Mouse (Mus musculus) spleen, adult 2 months (tissue): ENCODE measurements around the gene Abtb1. TPM values are rescaled to one million over a fixed set of nuclear protein-coding genes. Genes with fewer than 3 reads are reported as not detected.

ENCODE experiments used
- DNase-seq, 2 experiments: peaks; one replicate each; pipeline versions ENCODE4 v3.0.0 to v3.0.0-alpha.2; 2012 to 2021; ENCODE audit warnings: low spot score in 2 of 2, low read depth in 1 of 2
- H3K27ac ChIP-seq: fragments of 200-500 bp; 2 replicates; pipeline ENCODE4 v1.5.1; 2012; ENCODE audit warnings: low read length, inconsistent platforms; ENCODE audit not compliant: insufficient read depth
- H3K27me3 ChIP-seq: fragments of 200-500 bp; 2 replicates; pipeline ENCODE4 v1.6.1; 2012; ENCODE audit warnings: mild to moderate bottlenecking, moderate library complexity, low read length, inconsistent platforms; ENCODE audit not compliant: control insufficient read depth, insufficient read depth
- H3K36me3 ChIP-seq: fragments of 200-500 bp; 2 replicates; pipeline ENCODE4 v1.6.1; 2012; ENCODE audit warnings: mild to moderate bottlenecking, low read length, inconsistent platforms; ENCODE audit not compliant: control insufficient read depth, insufficient read depth
- H3K4me1 ChIP-seq: fragments of 200-500 bp; 2 replicates; pipeline ENCODE4 v1.6.1; 2011; ENCODE audit warnings: inconsistent platforms; ENCODE audit not compliant: control insufficient read depth, insufficient read depth, insufficient read length
- H3K4me3 ChIP-seq: fragments of 200-500 bp; 2 replicates; pipeline ENCODE4 v1.5.1; 2011; ENCODE audit warnings: mild to moderate bottlenecking, inconsistent platforms; ENCODE audit not compliant: insufficient read depth, insufficient read length; ENCODE audit errors: extremely low read depth
- CTCF ChIP-seq: fragments of 200-500 bp; IDR thresholded peaks from 2 replicates; pipeline ENCODE4 v1.5.1; 2011; ENCODE audit warnings: mild to moderate bottlenecking, inconsistent platforms; ENCODE audit not compliant: insufficient read depth, insufficient read length, insufficient replicate concordance; ENCODE audit errors: extremely low read depth
- POLR2A ChIP-seq: fragments of 200-500 bp; IDR thresholded peaks from 2 replicates; pipeline ENCODE4 v1.6.1; 2011; ENCODE audit warnings: low read depth, low read length, inconsistent platforms
- WGBS: fragments of 180-500 bp; shearing (Covaris S2); methylation state at CpG from one replicate; pipeline ENCODE4 v1.1.7; 2018; 5-methylcytosine and 5-hydroxymethylcytosine counted together
- polyA plus RNA-seq: library from polyadenylated mRNA; depleted of rRNA; stranded (reverse); fragments of >200 nt; gene quantifications from 2 replicates; pipeline ENCODE4 v1.2.3, GENCODE M21; 2012

The Abtb1 gene
- polyA plus RNA-seq, 1 experiment = 80.8 TPM

DNA sequence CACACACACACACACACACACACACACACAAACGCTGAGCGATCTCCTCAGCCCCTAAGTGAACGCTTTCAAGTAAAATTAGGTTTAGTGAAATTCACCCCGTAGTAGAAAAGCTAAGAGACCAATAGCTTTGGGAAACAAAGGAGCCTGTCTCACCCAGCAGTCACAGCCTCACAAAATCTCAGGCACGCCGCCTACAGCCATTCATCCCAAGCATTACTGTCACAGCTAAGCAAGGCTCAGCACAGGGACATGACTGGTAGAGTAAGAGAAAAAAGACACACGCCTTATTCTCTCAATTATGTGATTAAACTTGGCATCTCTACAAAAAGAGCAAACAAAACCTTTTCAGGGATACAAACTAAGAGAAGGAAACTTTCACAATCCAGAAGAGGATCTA lies 39.5 kb upstream of the Abtb1 start:
- peaks cover 23% of the 10 kb centered on the region for H3K36me3 ChIP-seq
- no peak for DNase-seq
- H3K4me1 ChIP-seq = no peaks in the 10 kb centered on the region
- no peak overlapping the region for H3K27ac ChIP-seq
- 94% methylated on average over 7 of the region's 7 CpGs for WGBS
- H3K4me3 ChIP-seq = no peak overlapping the region
- TF ChIP-seq CTCF = no peak
- TF ChIP-seq POLR2A = no peak
- no peaks in the 10 kb centered on the region for H3K27me3 ChIP-seq

DNA sequence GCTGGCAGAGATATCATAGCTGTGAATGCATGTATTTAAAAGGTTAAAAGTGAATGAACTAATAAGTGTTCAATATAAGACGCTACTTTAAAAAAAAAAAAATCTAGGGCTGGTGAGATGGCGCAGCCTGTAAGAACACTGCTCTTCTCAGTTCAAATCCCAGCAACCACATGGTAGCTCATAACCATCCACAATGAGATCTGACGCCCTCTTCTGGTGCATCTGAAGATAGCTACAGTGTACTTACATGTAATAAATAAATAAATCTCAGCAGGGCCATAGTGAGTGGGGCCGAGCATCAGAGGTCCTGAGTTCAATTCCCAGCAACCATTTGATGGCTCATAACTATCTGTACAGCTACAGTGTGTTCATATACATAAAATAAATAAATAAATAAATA lies 37.7 kb upstream of the Abtb1 start:
- peaks cover 2% of the 10 kb centered on the region for H3K4me1 ChIP-seq
- no peak overlapping the region for H3K4me3 ChIP-seq
- DNase-seq = no peak
- WGBS = 75% methylated on average over 4 of the region's 4 CpGs
- peaks cover 11% of the 10 kb centered on the region for H3K36me3 ChIP-seq
- no peak overlapping the region for H3K27ac ChIP-seq
- TF ChIP-seq POLR2A (no peak), CTCF (no peak)
- peaks cover 7% of the 10 kb centered on the region; the same call in 1 of the 2 replicates for H3K27me3 ChIP-seq

DNA sequence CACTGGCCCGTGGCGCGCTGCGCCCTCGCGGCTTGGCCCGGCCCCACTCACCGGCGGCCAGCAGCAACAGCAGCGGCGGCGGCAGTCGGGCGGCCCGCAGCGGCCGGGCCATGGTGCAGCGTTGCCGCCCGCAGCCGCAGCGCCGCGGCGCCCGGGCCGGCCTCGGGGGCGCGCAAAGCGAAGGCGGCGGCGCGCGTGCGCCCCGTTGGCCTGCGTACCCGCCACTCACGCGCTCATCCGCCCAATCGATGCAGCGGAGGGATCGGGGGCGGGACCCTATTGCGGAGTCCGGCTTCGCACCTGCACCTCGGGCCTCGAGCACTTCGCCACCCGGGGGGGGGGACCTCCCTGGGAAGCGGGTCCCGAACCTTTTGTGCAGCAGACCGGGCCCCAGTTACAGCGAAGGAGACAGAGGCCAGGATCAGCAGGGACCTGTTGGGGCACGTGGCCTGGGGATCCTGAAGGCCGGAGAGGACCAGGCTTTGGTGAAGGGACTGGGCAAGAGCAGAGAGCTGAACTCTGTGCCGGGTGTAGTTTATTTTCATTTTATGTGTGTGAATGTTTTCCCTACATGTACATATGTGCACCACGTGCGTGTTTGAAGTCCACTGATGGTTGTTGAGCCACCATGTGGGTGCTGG lies 33.2 kb upstream of the Abtb1 start, which contains the start of gene Podxl2:
Gene Podxl2 (minus strand): TSS at position 177 of the 641 bp plus-strand sequence.
- peaks cover 15% of the 10 kb centered on the region for H3K27me3 ChIP-seq
- WGBS = 6% methylated on average over 60 of the region's 63 CpGs

DNA sequence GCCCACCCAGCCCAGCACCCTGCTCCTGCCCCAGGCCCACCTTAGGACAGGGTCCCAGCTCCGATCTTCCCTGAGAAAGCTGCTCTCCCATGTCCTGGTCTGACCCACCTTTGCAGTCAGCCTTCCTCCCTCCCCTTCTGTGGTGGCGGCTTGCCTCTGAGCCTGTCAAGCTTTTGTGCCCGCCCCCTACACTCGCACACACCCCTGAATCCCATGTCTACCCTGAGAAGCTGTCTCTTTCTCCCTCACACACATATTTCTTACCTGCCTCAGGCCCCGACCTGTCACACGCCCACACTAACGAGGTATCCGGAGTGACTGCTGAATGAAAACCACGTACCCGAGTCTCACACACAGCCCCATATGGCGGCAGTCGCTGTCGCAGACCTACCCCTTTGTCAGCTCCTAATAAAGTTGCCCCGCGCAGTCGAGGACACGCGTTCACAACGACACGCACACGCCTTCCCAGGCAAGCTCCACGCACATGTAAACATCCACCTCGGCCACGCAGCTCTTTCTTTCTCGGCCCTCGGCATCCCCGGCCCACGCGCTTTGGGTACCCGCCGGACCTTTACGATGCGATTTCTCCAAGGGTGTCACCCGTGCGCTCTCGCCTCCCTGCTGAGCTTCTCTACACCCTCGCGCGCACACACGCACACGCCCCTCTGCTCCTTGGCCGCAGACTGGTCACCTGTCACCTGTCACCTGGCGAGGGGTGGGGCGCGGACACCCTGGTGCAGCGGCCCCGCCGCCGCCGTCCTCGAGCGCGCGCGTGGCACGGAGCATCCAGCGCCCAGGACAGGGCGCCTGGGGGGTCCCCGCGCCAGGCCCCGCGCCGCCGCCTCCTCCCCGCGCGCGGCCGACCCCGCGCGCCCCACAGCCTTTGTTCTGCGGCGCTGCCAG lies 32.4 kb upstream of the Abtb1 start:
- Histone ChIP-seq H3K27me3 (peaks cover 15% of the 10 kb centered on the region), H3K36me3 (no peaks in the 10 kb centered on the region), H3K27ac (no peak overlapping the region), H3K4me1 (peaks cover 5% of the 10 kb centered on the region), H3K4me3 (peak overlapping the region; percentile 33)
- no peak for DNase-seq
- no peak for TF ChIP-seq POLR2A
- no peak for TF ChIP-seq CTCF
- 16% methylated on average over 73 of the region's 74 CpGs for WGBS

More for the DNA sequence above, 33.2 kb upstream of the Abtb1 start, which contains the start of gene Podxl2:
- H3K4me1 ChIP-seq = peaks cover 5% of the 10 kb centered on the region
- H3K36me3 ChIP-seq = no peaks in the 10 kb centered on the region
- no peak within 1 kb of the TSS for H3K27ac ChIP-seq
- no peak for TF ChIP-seq POLR2A
- no peak for TF ChIP-seq CTCF
- DNase-seq = no peak
- H3K4me3 ChIP-seq = peak within 1 kb of the TSS; percentile 33

DNA sequence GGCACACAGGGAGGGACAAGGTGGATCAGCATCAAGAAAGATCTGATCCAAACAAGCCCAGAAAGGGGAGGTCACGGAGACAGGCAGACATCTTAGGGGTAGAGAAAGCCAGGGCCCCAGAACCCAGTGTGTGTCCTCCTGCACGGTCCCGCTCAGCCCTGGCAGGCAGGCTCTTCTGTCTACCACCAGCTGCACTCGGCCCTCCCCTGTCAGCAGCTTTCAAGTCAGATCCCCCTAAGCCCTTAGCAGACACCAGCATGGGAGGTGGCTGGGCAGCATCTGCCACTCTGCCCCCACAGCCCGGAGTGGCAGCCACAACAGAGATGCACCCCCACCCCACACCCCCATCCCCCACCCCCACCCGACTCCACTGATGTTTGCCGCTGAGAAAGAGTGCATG lies 31.0 kb upstream of the Abtb1 start:
- Histone ChIP-seq H3K36me3 (no peaks in the 10 kb centered on the region), H3K4me3 (no peak overlapping the region), H3K27me3 (peaks cover 15% of the 10 kb centered on the region), H3K27ac (no peak overlapping the region), H3K4me1 (peaks cover 5% of the 10 kb centered on the region)
- no peak for TF ChIP-seq POLR2A
- TF ChIP-seq CTCF = no peak
- 54% methylated on average over 7 of the region's 7 CpGs for WGBS
- no peak for DNase-seq

DNA sequence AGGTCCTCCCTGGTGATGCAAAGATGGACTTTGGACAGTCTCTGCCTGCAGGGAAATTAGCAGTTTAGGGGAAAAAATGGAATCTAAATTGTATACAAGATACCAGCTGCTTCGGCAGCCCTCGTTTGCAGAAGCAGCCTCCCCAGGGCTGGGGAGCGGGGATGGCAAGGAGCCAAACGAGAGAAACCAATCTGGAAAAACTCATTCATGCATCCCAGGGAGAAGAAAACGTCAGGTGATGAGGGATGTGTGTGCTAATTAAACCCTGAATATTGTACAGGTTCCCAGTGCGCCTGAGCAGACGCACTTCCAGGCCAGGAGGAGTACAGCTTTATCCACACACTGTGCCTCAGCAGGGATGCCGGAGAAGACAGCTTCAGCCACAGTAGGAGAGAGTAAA lies 29.8 kb upstream of the Abtb1 start:
- Histone ChIP-seq H3K4me3 (no peak overlapping the region), H3K27me3 (peaks cover 15% of the 10 kb centered on the region), H3K4me1 (peaks cover 5% of the 10 kb centered on the region), H3K36me3 (no peaks in the 10 kb centered on the region), H3K27ac (no peak overlapping the region)
- no peak for DNase-seq
- no peak for TF ChIP-seq POLR2A
- TF ChIP-seq CTCF = no peak
- WGBS = 76% methylated on average over 8 of the region's 8 CpGs

DNA sequence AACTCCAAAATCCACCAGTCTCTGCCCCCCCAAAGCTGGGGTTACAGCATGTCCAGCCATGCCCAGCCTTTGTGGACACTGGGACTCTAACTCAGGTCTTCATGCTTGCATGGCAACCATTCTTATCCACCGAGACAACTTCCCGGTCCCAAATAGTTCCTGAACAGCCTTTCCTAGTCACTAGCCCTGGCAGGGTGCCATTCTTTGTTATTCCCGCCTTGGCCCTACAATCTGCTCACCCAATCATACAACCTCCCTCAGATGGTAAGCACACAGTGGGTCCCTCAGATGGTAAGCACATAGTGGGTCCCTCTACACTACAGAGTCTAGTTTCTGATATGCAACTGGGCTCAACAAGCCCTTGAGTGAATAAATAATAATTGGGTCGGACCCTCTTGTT lies 28.8 kb upstream of the Abtb1 start:
- no peak overlapping the region for H3K4me3 ChIP-seq
- H3K27ac ChIP-seq = no peak overlapping the region
- 76% methylated on average over 4 of the region's 4 CpGs for WGBS
- H3K27me3 ChIP-seq = peaks cover 15% of the 10 kb centered on the region
- no peak for DNase-seq
- peaks cover 5% of the 10 kb centered on the region for H3K4me1 ChIP-seq
- TF ChIP-seq POLR2A (no peak), CTCF (no peak)
- H3K36me3 ChIP-seq = no peaks in the 10 kb centered on the region
